Mouse (Mus musculus) liver, adult (tissue): ENCODE data around the gene Etnk1.

Source experiments
- GATA4 ChIP-seq: IDR thresholded peaks from 2 replicates; pipeline ENCODE4 v1.6.1; 2014; ENCODE audit warnings: mild to moderate bottlenecking, low read length; ENCODE audit not compliant: insufficient replicate concordance

The Etnk1 gene

GRCm38 (mm10) chr6:143179181-143179580, 12.2 kb downstream of the Etnk1 start:
- no peak for TF ChIP-seq GATA4

DNA sequence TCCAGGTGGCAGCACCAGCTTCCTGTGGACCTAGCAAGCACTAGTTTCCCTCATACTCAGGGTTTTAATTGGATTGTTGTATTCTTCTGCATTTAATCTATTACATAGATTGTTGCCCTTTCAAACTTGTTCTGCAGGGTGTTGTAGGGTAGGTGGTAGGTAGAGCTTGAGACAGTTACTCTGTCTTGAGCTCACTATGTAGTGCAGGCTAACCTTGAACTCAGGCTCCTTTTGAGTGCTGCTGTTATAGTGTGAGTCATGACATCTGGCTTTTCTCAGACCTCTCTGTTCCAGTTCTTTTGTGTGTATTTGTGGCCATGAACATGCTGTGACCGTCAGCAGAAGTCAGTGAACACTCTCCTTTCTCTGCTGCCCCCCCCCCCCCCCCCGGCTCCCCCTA, 12.7 kb downstream of the Etnk1 start:
- TF ChIP-seq GATA4 = no peak

DNA sequence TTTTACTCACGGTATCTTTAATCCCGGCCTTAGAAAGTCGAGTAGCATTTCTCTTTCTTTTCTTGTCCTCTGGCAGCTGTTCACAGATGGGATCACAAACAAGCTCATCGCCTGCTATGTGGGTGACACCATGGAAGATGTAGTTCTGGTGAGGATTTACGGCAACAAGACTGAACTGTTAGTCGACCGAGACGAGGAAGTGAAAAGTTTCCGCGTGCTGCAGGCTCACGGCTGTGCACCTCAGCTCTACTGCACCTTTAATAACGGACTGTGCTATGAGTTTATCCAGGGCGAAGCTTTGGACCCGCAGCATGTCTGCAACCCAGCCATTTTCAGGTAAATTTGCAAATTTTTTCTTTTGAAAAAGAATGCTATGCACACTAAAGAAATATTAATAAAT, 13.5 kb downstream of the Etnk1 start:
- no peak for TF ChIP-seq GATA4

DNA sequence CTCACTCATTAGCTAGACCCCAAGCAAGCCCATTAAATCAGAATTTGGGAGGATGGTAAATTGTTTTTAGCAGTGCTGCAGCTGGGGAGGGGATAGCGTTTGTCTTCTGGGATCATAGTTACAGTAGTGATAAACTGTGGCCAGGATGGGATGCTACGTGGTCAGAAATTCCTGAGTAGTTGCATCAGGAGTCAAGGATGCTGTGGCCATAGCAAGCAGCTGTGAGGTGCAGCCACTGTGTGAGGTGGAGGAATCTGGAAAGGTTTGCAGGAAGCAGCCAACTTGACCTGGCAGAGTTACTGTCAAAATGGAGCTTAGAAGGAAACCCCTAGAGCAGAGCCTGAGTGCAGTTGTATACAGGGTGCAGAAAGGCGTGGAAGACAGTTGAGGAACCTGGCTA, 17.1 kb downstream of the Etnk1 start:
- TF ChIP-seq GATA4 = no peak

GRCm38 (mm10) chr6:143184745-143185144, 17.7 kb downstream of the Etnk1 start:
- no peak for TF ChIP-seq GATA4

DNA sequence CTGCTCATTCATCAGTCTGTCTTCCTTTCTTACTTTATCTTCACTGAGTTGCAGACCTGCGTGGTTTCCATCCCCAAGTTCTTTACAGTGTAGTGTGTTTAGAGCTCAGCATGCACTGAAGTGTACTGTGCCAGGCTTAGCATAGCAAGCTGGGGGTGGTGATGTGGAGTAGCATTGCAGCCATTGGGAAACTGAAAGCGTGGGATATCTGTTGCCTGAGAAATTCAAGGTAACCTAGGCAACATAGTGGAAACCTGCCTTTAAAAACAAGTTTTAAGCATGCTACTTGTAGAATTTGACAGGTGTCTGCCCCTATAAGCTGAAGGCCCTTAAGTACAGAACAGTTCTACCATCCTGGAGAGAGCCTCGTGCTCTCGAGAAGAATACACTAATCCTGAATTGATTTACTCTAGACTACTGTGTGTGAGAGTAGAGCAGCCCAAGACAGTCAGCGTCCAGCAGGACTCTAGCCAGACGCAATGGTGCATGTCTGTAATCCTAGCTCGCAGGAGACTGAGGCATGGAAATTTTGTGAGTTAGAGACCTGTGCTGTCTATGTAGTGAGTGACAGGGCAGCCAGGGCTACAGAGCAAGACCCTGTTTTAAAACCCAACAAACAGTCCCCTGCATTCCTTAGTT, 23.9 kb downstream of the Etnk1 start:
- TF ChIP-seq GATA4 = no peak

GRCm38 (mm10) chr6:143191477-143192098, 24.6 kb downstream of the Etnk1 start:
- no peak for TF ChIP-seq GATA4

GRCm38 (mm10) chr6:143192709-143193108, 25.7 kb downstream of the Etnk1 start:
- TF ChIP-seq GATA4 = no peak

GRCm38 (mm10) chr6:143193166-143193565, 26.1 kb downstream of the Etnk1 start:
- TF ChIP-seq GATA4 = no peak

GRCm38 (mm10) chr6:143193641-143194040, 26.6 kb downstream of the Etnk1 start:
- TF ChIP-seq GATA4 = no peak

DNA sequence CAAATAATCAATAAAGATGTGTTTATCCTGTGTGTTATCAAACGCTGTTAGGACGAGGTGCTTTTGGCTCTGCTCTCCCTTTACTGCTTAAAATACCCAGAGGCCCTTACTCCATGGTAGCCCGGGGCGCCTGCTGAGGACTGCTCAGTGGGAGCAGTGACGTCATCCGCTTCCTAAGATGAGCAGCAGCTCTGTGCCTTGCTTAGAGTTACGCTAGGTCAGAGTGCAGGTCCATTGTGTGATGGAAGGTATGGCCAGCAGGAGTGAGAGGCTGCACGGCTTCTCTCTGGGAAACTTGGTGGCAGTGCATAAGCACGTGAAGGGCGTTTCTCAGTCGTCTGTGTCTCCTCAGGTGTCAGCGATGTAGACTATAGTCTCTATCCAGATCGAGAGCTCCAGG, 30.0 kb downstream of the Etnk1 start:
- no peak for TF ChIP-seq GATA4

- TF ChIP-seq GATA4 = no peak
Observed at GRCm38 (mm10) chr6:143198421-143198820, 31.4 kb downstream of the Etnk1 start.

DNA sequence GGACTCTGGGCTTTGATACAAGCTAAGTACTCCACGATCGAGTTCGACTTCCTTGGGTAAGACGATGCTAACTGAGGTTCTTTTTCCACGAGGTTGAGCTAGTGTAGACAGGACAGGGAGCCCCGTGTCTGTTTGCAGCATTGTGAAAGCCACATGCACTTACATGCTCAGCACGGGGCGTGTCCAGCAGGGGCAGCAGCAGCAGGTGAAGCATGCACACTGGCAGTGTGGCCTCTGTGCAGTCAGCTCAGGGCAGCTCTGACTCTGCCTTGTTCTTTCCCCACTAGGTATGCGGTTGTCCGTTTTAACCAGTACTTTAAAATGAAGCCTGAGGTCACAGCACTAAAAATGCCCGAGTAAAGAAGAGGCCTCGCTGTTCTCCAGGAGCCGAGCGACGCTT, 36.1 kb downstream of the Etnk1 start:
- TF ChIP-seq GATA4 = no peak

GRCm38 (mm10) chr6:143208880-143209279, 41.9 kb downstream of the Etnk1 start:
- no peak for TF ChIP-seq GATA4

DNA sequence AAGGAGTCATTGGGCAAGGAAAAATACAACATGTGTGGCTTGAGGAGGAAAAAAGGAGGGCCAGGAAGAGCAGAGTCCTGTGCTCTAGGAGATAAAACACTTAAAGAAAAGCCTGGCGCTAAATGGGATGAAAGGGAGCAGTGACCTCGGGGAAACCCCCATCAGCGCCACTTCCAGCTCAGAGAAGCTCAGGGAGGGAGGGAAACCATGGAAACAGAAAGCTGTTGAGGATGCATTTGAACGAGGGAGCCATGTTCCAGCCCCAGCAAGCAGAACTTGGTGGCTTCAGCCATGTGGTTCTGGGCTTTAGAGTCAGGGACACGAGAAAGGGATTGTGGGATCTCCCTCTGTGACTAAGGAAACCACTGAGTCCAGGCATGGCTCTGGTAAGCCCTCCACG, 45.7 kb downstream of the Etnk1 start:
- no peak for TF ChIP-seq GATA4

DNA sequence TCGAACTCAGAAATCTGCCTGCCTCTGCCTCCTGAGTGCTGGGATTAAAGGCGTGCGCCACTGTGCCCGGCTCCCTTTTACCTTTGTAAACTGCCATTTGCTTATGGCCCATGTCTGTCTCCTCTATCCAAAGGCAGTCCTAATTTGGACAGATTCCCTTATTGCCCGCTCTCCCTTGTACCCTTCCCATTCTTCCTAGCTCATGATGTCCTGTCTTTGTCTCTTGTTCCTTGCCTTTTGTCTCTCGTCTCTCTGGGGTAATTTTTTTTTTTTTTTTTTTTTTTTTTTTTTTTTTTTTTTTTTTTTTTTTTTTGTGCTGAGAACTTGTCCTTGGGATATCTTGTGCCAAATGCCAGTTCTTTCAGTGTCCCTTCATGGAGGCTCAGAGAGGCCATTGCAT, 46.4 kb downstream of the Etnk1 start:
- TF ChIP-seq GATA4 = no peak

DNA sequence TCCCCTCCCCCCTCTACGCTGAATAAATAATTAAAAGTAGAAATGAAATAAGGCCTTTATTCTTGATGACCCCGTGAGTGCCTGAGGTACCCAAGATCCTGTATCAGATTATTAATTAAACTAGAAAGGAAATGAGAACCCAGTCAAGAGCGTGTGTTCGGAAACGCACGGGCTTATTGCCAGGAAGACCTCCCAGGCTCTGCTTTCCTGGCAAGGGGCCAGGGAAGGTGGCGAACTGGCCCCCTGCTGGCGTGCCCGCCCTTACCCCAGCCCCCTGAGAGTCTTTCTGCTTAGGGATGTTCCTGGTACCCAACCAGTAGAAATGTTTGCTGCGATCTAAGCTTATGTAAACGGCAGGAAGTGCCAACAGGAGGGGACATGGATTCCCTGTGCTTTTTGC, 49.2 kb downstream of the Etnk1 start:
- no peak for TF ChIP-seq GATA4
